Mouse (Mus musculus) bone marrow macrophage, adult 2 months (primary cell): ENCODE results near the gene Gpr152.

Experiments used
- CTCF ChIP-seq: IDR thresholded peaks from 2 replicates; pipeline ENCODE4 v1.5.1; 2012; ENCODE audit warnings: low read depth, mild to moderate bottlenecking, low read length, moderate library complexity
- POLR2A ChIP-seq: IDR thresholded peaks from 2 replicates; pipeline ENCODE4 v1.6.1; 2012; ENCODE audit warnings: mild to moderate bottlenecking, low read depth, low read length, borderline replicate concordance

DNA sequence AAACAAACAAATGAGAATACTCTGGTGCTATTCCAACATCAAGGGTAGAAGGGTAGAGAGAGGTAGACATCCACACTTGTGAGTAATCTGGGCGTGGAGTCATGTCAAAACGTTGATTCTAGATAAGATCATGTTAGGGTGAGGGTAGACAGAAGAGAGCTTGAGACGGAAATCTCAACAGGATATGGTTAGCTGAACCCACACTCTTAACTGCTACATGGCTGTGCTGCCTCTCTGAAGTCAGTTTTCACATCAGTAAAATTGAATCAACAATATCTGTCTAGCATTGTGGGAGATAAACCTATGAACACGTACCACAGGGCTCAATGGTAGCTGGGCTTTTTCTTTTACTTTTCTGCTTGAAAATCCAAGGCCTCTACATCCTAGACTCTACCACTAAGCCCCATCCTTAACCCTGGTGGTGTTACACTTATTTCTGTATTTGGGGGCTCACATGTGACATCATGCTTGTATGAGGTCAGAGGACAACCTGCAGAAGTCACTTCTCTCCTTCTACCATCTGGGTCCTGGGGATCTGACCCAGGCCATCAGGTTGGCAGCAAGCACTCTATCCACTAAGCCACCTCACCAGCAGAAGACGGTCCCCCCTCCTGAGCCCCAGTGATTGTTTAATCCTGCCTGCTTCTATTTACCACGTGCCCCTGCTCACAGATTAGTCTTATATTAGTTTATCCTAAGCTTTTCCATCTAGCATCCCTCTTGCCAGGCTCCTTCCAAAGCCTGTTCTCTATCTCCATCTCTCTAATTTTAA, 19.7 kb upstream of the Gpr152 start:
- TF ChIP-seq CTCF (no peak), POLR2A (no peak)
